Mouse (Mus musculus): ENCODE data around the gene Hdlbp.
"Not testable (repeated sequence)": the region's sequence is repeated elsewhere in the genome, so short reads cannot be mapped to it uniquely, and the experiment has no call there.

Gene Hdlbp

DNA sequence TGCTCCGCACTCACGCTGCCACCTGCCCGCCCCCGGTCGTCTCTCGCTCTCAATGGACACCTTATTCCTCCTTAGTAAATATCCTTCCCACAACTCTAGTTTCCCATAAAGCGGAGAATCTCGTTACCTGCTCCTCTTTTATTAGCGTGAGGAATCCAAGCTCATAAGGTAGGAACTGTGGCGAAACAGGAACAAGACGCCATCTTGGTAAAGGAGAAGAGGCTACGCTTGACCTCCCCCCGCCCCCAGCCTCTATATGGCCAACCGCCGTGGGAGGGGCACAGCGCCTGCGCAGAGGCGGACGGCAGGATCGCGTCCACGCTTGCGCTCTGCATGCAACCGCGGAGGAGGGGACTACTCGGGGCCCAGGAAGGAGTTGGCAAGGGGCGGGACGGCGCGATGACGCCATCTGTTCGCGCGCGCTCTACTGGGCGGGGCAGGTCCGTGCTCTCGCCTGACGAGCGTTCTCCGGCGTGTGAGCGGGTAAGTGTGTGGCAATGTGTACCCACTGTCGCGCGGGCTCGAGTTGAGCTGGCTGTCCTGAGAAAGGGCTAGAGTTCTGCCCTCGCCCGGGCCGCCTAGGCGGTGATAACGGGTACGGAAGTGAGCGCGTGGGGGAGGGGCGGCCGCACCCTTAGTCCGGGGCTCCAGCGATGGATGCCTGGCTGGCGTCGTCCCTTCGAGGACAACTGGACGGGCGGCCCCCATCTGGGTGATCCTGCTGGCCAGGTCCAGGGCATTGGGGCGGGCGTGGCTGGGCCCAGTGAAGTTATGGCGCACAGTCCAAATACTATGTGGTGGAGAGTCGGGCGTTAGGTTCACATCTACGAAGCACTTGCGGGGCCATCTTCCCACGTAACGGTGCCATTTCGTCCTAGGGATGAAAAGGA is at the start of gene Hdlbp:
Gene Hdlbp (minus strand): TSS at position 230 of the 890 bp plus-strand sequence.
- peak; percentile 98 for DNase-seq (ENCODE audit: low spot score in 2 of 2)

GRCm38 (mm10) chr1:93522325-93522724 is 43.7 kb upstream of the Hdlbp start:
- DNase-seq (ENCODE audit: low spot score in 2 of 2), result no peak

DNA sequence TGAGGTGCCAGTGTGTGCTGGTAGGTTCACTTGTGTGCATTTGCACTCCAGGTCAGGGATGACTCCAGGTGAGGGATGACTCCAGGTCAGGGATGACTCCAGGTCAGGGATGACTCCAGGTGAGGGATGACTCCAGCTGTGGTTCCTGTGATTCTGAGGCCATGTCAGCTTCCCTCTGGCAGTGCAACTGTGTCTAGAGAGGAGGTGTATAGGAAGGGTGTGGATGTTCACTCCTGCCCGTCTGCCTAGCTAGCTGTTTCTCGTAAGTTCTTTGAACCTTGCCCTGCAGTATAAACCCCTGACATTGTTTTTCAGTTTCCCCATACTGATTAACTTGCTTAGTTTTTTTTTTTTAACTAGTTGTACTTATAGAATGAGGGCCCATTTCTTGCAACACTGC is 42.9 kb upstream of the Hdlbp start:
- DNase-seq (ENCODE audit: low spot score in 2 of 2), result no peak

- DNase-seq (ENCODE audit: low spot score in 2 of 2), result no peak
Measured at GRCm38 (mm10) chr1:93513221-93513620, 34.6 kb upstream of the Hdlbp start.

- DNase-seq (ENCODE audit: low spot score in 2 of 2), result no peak
Measured at GRCm38 (mm10) chr1:93512351-93512690, 33.7 kb upstream of the Hdlbp start.

- DNase-seq (ENCODE audit: low spot score in 2 of 2), result peak; percentile 88
Measured at GRCm38 (mm10) chr1:93511585-93512350, 33.2 kb upstream of the Hdlbp start, which contains the start of gene Farp2. Gene Farp2, plus strand, starts transcription at chr1:93512079.

- DNase-seq (ENCODE audit: low spot score in 2 of 2), result not testable (repeated sequence)
Measured at GRCm38 (mm10) chr1:93508576-93508975, 30.0 kb upstream of the Hdlbp start.

DNA sequence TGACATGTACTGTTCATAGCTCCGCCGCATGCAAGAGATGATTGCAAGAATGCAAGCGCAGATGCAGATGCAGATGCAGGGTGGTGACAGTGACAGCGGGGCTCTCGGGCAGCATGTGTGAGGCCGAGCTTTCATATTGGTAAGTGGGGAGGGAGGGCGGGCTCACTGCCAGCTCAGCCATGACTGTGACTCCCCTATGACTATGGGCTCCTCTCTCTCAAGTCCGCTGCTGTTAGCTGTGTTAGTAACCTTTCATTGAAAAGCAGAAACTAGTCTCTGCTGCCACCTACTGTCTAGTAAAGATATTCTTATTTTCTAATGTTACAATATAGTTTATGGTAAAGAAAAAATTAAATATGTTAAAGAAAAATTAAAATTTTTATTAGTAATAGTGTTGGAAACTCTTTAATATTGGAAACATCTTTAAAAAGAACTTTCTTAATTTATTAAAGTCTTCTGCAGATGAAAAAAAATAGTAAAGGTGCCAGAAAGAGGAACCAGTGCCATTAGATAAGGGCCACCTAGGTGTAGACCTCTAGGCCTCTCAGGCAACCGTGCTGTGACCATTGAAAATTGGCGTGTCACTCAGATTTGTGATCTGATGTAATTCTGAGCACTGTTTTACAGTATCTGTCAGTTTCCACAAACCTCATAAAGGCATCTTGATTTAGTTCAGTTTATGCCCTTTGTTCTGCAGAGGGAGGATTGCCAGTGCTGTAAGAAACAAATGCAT is 28.5 kb upstream of the Hdlbp start:
- DNase-seq (ENCODE audit: low spot score in 2 of 2), result no peak

- DNase-seq (ENCODE audit: low spot score in 2 of 2), result no peak
Measured at GRCm38 (mm10) chr1:93495312-93495711, 16.7 kb upstream of the Hdlbp start.

DNA sequence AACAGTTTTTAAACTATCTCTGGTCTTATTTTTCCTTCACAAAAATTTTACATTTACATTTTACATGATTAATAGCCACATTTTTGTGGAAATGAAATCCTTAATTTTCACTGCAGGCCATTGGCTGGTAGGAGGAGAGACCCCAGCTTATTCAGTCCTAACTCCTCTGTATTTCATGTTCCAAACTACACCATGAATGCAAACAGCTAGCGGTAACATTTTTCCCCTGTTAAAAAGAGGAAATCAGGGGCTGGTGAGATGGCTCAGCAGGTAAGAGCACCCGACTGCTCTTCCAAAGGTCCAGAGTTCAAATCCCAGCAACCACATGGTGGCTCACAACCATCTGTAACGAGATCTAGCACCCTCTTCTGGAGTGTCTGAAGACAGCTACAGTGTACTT is 7.7 kb upstream of the Hdlbp start:
- DNase-seq (ENCODE audit: low spot score in 2 of 2), result not testable (repeated sequence)

- DNase-seq (ENCODE audit: low spot score in 2 of 2), result peak in 1 of 2 experiments; percentile 19
Measured at GRCm38 (mm10) chr1:93479476-93480083, 965 bp upstream of the Hdlbp start.

DNA sequence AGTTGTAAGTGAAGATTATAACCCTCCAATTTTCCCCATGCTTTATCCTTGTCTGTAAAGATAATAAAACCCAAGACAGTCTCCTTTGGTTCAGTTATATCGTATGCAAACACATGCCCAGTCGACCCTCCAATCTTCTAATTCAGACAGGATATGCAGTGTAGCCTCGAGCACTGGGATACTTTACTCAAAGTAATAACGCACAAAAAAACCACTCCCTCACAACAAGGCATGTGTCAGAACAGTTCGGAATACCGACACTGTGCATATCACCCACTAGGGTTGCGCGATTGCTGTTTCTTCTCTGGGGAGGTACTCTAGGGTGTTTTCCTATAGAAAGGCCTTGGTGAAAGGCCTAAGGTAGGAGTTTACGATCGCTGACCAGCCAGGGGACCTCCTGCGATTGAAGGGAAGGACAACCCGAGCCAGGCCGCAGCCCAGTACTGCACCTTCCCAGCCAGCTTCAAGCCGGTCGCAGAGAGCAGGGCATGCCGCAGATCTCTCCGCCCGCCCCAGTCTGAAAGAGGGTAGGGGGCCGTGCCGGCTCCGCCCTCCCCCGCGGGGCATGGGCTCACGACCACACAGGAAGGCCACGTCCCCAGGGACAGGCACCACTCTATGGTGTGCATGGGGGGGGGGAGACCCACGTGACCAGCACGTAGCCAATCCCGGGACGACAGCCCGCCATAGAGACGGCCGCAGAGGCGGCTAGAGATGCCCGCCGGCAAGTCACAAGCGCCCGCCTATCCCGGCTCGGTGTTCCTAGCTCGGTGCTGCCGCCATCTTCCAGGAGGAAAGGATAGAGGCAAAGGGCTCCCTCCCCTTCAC is 643 bp downstream of the Hdlbp start:
- peak; percentile 97 to 98 for DNase-seq (ENCODE audit: low spot score in 2 of 2)

- no peak for DNase-seq (ENCODE audit: low spot score in 2 of 2)
Measured at GRCm38 (mm10) chr1:93475694-93476093, 2.9 kb downstream of the Hdlbp start.

DNA sequence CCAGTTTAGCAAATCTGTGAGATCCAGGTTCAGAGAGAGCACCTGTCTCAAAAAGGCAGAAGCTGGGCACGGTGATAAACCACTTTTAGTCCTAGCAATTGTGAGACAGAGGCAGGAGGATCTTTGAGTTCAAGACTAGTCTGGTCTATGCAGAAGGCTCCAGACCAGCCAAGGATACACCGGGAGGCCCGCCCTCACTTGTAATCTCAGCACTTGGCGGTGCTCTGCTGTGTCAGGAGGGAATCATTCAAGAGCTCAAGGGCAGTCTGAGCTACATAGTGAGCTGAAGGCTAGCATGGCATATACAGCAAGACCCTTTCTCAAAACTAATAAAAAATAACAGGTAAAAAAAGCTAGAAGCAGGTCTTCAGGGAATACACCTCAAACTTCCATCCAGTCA is 10.0 kb downstream of the Hdlbp start:
- DNase-seq (ENCODE audit: low spot score in 2 of 2), result no peak

GRCm38 (mm10) chr1:93465746-93466145 is 12.9 kb downstream of the Hdlbp start:
- no peak for DNase-seq (ENCODE audit: low spot score in 2 of 2)

- DNase-seq (ENCODE audit: low spot score in 2 of 2), result no peak
Measured at GRCm38 (mm10) chr1:93465066-93465465, 13.5 kb downstream of the Hdlbp start.

DNA sequence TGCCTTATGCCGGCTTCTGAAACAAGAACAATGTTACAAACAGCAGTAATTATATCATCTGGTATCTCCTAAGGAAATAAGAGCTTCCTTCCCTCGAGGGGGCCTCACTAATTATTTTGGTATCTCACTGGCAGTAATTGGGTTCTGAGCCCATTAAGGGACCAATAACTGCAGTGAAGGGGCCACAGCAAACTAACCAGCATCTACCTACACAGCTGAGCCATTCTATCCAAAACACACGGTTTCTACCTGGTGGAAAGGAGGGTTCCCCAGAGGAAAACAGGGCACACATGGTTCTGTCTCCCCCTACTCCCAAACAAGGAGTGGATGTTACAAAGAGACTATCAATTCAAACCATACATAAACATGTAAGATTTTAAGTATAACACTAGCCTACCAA is 19.5 kb downstream of the Hdlbp start:
- DNase-seq (ENCODE audit: low spot score in 2 of 2), result no peak

- no peak for DNase-seq (ENCODE audit: low spot score in 2 of 2)
Measured at GRCm38 (mm10) chr1:93458357-93458756, 20.3 kb downstream of the Hdlbp start.

DNA sequence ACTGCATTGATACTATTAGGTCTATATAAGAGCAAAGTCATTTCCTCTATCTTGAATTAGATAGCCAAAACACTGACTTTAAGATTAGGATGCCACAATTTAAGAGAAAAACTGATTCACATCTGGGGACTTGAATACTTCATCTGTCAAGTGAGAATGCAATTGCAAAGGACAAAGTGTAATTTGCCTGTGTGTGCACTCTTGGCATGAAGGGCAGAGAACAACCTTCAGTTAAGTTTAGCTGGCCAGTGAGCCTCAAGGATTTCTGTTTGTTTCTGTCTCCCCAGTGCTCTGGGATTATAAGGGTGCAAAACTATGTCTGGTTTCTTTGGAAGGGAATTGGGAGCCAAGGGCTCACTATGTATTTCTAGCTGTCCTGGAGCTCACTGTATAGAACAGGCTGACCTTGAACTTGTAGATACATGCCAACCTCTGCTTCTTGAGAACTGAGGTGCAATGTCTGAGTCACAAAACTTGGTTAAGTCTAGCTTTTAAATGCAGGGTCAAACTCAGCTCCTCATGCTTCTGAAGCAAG is 24.8 kb downstream of the Hdlbp start:
- no peak for DNase-seq (ENCODE audit: low spot score in 2 of 2)

DNA sequence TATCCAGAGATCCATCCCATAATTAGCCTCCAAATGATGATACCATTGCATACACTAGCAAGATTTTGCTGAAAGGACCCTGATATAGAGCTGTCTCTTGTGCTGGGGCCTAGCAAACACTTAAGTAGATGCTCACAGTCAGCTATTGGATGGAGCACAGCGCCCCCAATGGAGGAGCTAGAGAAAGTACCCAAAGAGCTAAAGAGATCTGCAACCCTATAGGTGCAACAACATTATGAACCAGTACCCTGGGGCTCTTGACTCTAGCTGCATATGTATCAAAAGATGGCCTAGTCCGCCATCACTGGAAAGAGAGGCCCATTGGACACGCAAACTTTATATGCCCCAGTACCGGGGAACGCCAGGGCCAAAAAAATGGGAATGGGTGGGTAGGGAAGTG is 28.5 kb downstream of the Hdlbp start:
- not testable (repeated sequence) for DNase-seq (ENCODE audit: low spot score in 2 of 2)

DNA sequence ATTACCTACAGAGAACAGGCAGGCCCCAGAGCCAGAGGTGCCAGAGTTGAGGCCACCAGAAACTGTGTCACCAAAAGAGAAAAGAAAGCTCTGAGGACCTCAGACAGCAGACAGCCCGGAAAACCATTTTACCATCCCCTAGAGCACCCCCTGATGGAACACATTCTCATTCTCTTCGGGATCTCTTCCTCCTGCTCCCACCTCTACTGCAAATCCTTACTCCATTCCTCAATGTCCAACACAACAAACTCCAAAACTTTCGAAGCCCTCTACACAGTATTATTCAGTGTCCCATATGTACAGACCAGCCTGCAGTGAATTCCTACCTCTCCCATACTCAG is 32.8 kb downstream of the Hdlbp start:
- DNase-seq (ENCODE audit: low spot score in 2 of 2), result no peak
